In genomic region chr7:67486925-67487760, GRCm38 (mm10) we compare ENCODE assay signal across 12 mouse cellular contexts.
DNase-seq lines count a peak whose midpoint lies in the region; ATAC-seq and TF ChIP-seq lines count a peak whose summit lies in the region.
"Had no signal": no experiment of that assay in that cellular context is flagged by ENCODE, and none has a peak within 500 bp of the region (broad histone marks: within the 10 kb centered on the region; RNA-seq: fewer than 3 reads in every experiment).

No protein-coding gene starts in this region.

- H3K4me2 ChIP-seq in forebrain, embryonic 16.5 days (ENCODE audit: low read length), result no peak overlapping the region
- H3K4me2 ChIP-seq: liver, embryonic 15.5 days; midbrain, embryonic 13.5 days had no signal

- H3K4me3 ChIP-seq in heart, adult 2 months, result no peak overlapping the region
- H3K4me3 ChIP-seq in cerebellum, adult 2 months (replicated peaks; ENCODE audit: insufficient read depth, low read depth, low read length), result no peak overlapping the region
- H3K4me3 ChIP-seq in forebrain, embryonic 16.5 days (replicated peaks; ENCODE audit: low read length), result no peak overlapping the region
- H3K4me3 ChIP-seq in limb, embryonic 10.5 days, result no peak overlapping the region
- H3K4me3 ChIP-seq: liver, embryonic 15.5 days; midbrain, embryonic 13.5 days had no signal

- H3K27me3 ChIP-seq in heart, adult 2 months (ENCODE audit: control insufficient read depth, insufficient read depth, low read length), result no peaks in the 10 kb centered on the region
- H3K27me3 ChIP-seq in cerebellum, adult 2 months (ENCODE audit: control insufficient read depth, insufficient read depth, low read length), result no peaks in the 10 kb centered on the region
- no peaks in the 10 kb centered on the region for H3K27me3 ChIP-seq in forebrain, embryonic 16.5 days (replicated peaks; ENCODE audit: control insufficient read depth, insufficient read depth, low read length)
- 0 out of 2 replicates have a peak, but pooled peaks cover 3% of the 10 kb centered on the region for H3K27me3 ChIP-seq in limb, embryonic 10.5 days (ENCODE audit: low read depth, poor library complexity, severe bottlenecking)
- H3K27me3 ChIP-seq: liver, embryonic 15.5 days; midbrain, embryonic 13.5 days had no signal

- H3K4me1 ChIP-seq in heart, adult 2 months (ENCODE audit: control insufficient read depth, insufficient read depth, low read length), result 0 out of 2 replicates have a peak, but pooled peaks cover 1% of the 10 kb centered on the region
- H3K4me1 ChIP-seq in cerebellum, adult 2 months (ENCODE audit: control insufficient read depth, insufficient read depth, low read length), result peaks cover 43% of the 10 kb centered on the region
- peaks cover 10% of the 10 kb centered on the region; the same call in 1 of the 2 replicates for H3K4me1 ChIP-seq in forebrain, embryonic 16.5 days (replicated peaks; ENCODE audit: control insufficient read depth, insufficient read depth, low read length)
- H3K4me1 ChIP-seq in limb, embryonic 10.5 days, result peaks cover 28% of the 10 kb centered on the region
- H3K4me1 ChIP-seq: liver, embryonic 15.5 days; midbrain, embryonic 13.5 days had no signal

- 0 out of 2 replicates have a peak, but pooled peaks have one; percentile 52 for TF ChIP-seq EP300 in heart, adult 2 months (IDR thresholded peaks at IDR 0.05; ENCODE audit: insufficient read depth, low read depth, low read length)

- no peaks in the 10 kb centered on the region for H3K9me3 ChIP-seq in forebrain, embryonic 16.5 days (ENCODE audit: control insufficient read depth, low read length)
- no peaks in the 10 kb centered on the region for H3K9me3 ChIP-seq in limb, embryonic 10.5 days (replicated peaks)
- H3K9me3 ChIP-seq: liver, embryonic 15.5 days; midbrain, embryonic 13.5 days had no signal

- intact Hi-C loops in heart, adult 2 months (cut with DNase I), result no loop called here
- intact Hi-C loops in heart, postnatal 36 days (cut with DNase I), result no loop called here

- peak; percentile 23; the same call in 1 of the 2 replicates for ATAC-seq in forebrain, embryonic 16.5 days
- no peak for ATAC-seq in monocyte, adult 5-6 weeks (replicated peaks; ENCODE audit: insufficient number of reproducible peaks, low FRiP score, low TSS enrichment, poor library complexity, severe bottlenecking)
- ATAC-seq: midbrain, embryonic 13.5 days had no signal

- peak; percentile 51 to 70 for DNase-seq in heart, adult 2 months
- DNase-seq in heart, postnatal 36 days, result no peak
- DNase-seq in cerebellum, adult 2 months, result peak; percentile 82 to 84
- DNase-seq in limb, embryonic 10.5 days (ENCODE audit: low spot score), result peak; percentile 61
- no peak for DNase-seq in kidney, postnatal 14 days
- no peak for DNase-seq in retina, postnatal 1 day
- DNase-seq: thymus, postnatal 25 days had no signal

- no peaks in the 10 kb centered on the region for H3K36me3 ChIP-seq in heart, adult 2 months (ENCODE audit: control insufficient read depth, insufficient read depth, low read length)
- H3K36me3 ChIP-seq in forebrain, embryonic 16.5 days (ENCODE audit: control insufficient read depth, insufficient read depth), result no peaks in the 10 kb centered on the region
- H3K36me3 ChIP-seq in limb, embryonic 10.5 days, result no peaks in the 10 kb centered on the region
- H3K36me3 ChIP-seq: liver, embryonic 15.5 days; midbrain, embryonic 13.5 days had no signal

- no peaks in the 10 kb centered on the region for H3K79me2 ChIP-seq in heart, adult 2 months (replicated peaks; ENCODE audit: control insufficient read depth, insufficient read depth, low read length)

- no peak overlapping the region for H3K9ac ChIP-seq in heart, adult 2 months (ENCODE audit: low read depth, low read length)
- no peak overlapping the region for H3K9ac ChIP-seq in forebrain, embryonic 16.5 days (replicated peaks; ENCODE audit: low read depth, low read length)
- H3K9ac ChIP-seq: liver, embryonic 15.5 days; midbrain, embryonic 13.5 days had no signal

- TF ChIP-seq POLR2A in heart, adult 2 months (IDR thresholded peaks at IDR 0.05; ENCODE audit: insufficient read depth, low read depth, low read length), result no peak
- no peak for TF ChIP-seq POLR2A in cerebellum, adult 2 months (IDR thresholded peaks at IDR 0.05; ENCODE audit: borderline replicate concordance, insufficient read depth, low read length)

- WGBS in heart, adult 2 months, result 58% methylated on average over 15 of the region's 15 CpGs
- WGBS in cerebellum, adult 2 months, result 19% methylated on average over 15 of the region's 15 CpGs
- WGBS in forebrain, embryonic 16.5 days, result 79% methylated on average over 15 of the region's 15 CpGs
- 71% methylated on average over 15 of the region's 15 CpGs for WGBS in limb, embryonic 10.5 days

- TF ChIP-seq CTCF in heart, adult 2 months (IDR thresholded peaks at IDR 0.05), result no peak
- no peak for TF ChIP-seq CTCF in cerebellum, adult 2 months (IDR thresholded peaks at IDR 0.05; ENCODE audit: borderline replicate concordance, insufficient read depth, low read depth, low read length)

- H3K27ac ChIP-seq in heart, adult 2 months, result peak overlapping the region; percentile 86
- peak overlapping the region; percentile 27 for H3K27ac ChIP-seq in cerebellum, adult 2 months (ENCODE audit: insufficient read depth, low read length)
- H3K27ac ChIP-seq in forebrain, embryonic 16.5 days (ENCODE audit: low read length), result no peak overlapping the region
- H3K27ac ChIP-seq in limb, embryonic 10.5 days, result peak overlapping the region; percentile 53; the same call in 1 of the 2 replicates
- H3K27ac ChIP-seq: kidney, postnatal 0 days; liver, embryonic 15.5 days; midbrain, embryonic 13.5 days had no signal

Comparison
In these comparisons a context has a peak if more than half of its experiments do, and no peak if none do; other contexts are left out.
1. DNase-seq: peak in heart, adult 2 months (2 of 2), cerebellum, adult 2 months (2 of 2) and limb, embryonic 10.5 days (single experiment); none in heart, postnatal 36 days (0 of 2), kidney, postnatal 14 days (single experiment) and retina, postnatal 1 day (single experiment).